Mouse (Mus musculus) MN1 (cell line): ENCODE data around the gene Gpank1.

Experiments
- DNase-seq: peaks from one replicate; pipeline ENCODE4 v3.0.0-alpha.2; 2016; ENCODE audit warnings: low spot score

Gene Gpank1

GRCm38 (mm10) chr17:35131500-35132173, 10.4 kb downstream of the Gpank1 start, which contains the start of gene Apom:
Apom (minus strand) TSS chr17:35132050.
- DNase-seq = no peak

DNA sequence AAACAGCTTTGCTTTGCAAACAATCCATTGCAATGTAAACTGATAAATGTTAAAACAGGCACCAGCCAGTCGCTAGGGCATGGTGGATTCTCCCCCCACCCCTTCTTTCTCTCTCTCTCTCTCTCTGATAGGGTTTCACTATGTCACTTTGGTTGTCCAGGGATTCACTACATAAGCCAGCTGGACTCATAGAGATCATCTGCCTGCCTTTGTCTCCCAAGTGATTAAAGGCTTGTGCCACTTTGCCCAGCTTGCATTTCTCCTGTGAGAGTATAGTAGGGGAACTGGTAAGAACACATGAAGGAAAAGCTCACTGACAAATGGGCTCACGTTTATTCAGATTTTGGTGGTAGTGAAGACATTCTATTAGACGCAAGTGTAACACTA, 10.9 kb downstream of the Gpank1 start:
- no peak for DNase-seq

DNA sequence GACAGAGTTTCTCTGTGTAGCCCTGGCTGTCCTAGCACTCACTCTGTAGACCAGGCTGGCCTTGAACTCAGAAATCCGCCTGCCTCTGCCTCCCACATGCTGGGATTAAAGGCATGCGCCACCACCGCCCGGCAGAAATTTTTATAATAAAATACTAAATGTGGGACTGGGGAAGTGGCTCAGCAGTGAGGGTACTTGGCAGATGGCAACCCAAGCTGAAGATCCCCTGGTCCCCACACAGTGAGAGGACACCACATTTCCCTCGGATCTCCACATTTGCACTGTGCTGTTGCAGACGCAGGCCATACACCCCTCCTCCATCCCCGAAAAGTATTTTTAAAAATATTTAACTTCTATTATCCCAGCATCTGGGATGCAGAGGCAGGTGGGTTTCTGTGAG, 12.3 kb downstream of the Gpank1 start:
- no peak for DNase-seq

- peak; percentile 96 for DNase-seq
Measured at GRCm38 (mm10) chr17:35134801-35135590, 13.7 kb downstream of the Gpank1 start, which contains the start of gene Bag6. Bag6 (plus strand) TSS chr17:35135178.

GRCm38 (mm10) chr17:35135591-35136320, 14.5 kb downstream of the Gpank1 start:
- peak; percentile 92 for DNase-seq

DNA sequence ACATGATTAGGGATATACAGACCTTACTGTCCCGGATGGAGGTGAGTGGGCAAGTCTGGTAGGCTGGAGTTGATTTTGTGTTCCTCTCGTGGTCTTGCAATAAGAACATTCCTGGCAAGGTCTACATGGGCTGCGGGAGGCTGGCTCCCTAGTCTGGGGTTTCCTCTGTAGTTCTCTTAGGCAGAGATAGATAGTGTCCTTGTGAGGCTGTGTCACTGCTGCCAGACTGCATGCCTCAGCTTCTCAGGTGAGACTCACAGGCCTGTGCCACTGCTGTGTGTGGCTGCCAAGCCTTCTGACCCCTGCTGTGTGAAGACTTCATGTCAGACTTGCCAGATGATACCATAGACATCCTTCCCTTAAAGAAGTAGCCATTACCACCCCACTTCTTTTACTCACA, 18.0 kb downstream of the Gpank1 start:
- no peak for DNase-seq

DNA sequence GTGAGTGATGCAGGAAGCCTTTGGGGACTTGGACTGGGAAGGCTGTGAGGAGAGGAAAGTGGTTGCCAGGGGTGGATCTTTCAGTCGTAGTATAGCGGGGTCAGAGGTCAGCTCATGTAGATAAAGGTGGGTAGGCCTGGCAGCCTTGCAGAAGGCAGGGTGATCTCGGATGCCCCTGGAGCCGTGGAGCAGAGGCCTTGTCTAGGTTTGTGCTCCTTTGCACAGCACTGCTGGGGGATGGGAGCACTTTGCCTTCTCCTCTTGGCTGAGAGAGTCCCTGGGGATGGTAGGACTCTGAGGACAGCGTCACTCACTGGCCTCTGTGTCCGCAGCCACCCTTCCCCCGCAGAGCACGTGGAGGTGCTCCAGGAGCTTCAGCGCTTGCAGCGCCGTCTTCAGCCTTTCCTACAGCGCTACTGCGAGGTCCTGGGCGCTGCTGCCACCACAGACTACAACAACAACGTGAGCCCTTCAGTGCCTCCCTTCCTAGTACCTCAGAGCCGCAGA, 19.3 kb downstream of the Gpank1 start:
- peak; percentile 58 for DNase-seq

- no peak for DNase-seq
Measured at GRCm38 (mm10) chr17:35141971-35142370, 20.7 kb downstream of the Gpank1 start.

- no peak for DNase-seq
Measured at GRCm38 (mm10) chr17:35146139-35146538, 24.9 kb downstream of the Gpank1 start.

DNA sequence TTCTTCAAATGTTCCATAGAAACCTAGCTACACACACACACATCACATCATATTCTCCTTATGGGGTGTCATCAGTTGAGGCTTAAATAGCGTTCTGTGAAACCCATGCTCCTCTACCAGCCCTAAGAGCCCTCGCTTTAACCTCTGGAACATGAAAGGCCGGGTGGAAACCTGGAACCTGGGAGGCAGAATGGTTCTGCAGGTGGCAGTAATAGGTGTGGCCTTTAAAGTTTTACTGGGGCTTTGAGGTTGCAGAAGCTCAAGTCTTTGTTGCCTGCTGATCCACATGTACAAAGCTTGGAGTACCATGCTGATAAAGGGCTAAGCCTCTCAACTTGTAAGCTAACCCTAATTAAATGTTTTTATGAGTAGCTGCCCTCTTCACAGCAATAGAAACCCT, 26.1 kb downstream of the Gpank1 start:
- no peak for DNase-seq

DNA sequence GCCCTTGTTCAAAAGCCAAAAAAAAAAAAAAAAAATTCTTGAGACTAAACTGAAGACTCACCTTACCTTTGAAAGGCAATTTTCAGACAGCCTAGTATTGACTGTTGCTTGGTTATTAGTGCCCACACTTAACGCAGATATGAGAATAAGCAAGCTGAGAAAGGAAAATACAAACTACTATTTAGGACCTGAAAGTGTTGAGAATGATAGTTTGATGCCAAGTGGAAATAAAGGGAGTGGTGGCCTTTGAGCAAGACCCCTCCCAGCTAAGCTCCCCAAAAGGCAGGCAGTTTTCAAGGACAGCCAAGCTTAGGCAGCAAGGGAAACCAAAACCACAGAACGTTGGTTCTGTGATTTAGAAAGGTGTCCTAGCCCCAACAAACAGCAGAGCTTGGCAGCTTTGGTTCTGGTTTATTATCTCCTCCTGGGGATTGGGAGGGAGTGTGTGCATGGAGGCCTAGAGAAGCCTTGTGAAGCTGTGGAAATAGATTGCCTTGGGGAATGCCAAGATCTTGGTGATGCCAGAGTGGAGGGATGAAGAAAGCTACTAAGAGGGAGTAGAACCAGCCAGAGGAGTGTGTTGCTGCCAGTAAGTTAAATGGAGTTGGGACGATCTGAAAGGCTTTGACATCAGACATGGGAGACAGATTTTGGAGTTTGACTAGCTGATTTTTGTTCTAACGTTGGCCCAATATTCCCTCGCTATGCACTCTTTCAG, 26.8 kb downstream of the Gpank1 start:
- DNase-seq = no peak

GRCm38 (mm10) chr17:35152121-35152520, 30.9 kb downstream of the Gpank1 start:
- DNase-seq = no peak

GRCm38 (mm10) chr17:35153077-35153476, 31.8 kb downstream of the Gpank1 start:
- DNase-seq = no peak

DNA sequence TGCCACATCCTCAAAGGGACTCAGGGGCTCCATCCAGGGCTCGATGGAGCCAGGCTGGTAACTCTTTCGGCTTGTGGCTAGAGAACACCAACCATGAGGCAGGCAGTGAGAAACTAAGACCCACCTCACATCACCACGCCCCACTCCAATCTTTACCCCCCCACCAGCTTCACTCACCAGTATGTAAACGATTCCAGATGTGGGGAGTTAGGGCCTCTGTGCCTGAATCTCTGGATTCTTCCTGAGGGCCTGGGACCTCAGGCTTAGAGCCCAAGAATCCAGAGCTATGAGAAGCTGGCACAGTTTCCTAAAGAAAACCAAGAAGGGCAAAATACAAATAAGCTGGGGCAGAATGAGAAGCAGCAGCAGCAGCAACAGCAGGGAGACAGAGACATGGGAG, 32.7 kb downstream of the Gpank1 start:
- DNase-seq = no peak

GRCm38 (mm10) chr17:35154616-35155015, 33.4 kb downstream of the Gpank1 start:
- no peak for DNase-seq

DNA sequence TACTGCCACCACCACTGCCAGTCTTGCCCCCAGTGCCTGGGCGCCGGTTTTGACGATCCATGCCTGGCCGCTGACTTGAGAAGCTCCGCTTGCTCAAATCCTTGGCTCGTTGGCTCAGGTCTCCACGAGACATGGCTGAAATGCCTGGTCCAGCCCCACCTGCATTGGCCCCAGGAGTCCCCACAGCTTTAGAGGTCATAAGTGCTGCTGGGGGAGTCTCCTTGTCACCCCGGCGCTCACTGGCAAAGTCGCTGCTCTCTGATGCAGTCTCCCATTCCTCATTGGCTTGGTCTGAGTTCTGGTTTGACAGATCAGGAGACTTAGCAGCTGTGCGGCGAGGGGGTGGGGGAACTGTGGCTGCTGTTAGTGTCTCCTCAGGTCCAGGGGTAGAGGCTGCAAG, 34.2 kb downstream of the Gpank1 start:
- DNase-seq = no peak

DNA sequence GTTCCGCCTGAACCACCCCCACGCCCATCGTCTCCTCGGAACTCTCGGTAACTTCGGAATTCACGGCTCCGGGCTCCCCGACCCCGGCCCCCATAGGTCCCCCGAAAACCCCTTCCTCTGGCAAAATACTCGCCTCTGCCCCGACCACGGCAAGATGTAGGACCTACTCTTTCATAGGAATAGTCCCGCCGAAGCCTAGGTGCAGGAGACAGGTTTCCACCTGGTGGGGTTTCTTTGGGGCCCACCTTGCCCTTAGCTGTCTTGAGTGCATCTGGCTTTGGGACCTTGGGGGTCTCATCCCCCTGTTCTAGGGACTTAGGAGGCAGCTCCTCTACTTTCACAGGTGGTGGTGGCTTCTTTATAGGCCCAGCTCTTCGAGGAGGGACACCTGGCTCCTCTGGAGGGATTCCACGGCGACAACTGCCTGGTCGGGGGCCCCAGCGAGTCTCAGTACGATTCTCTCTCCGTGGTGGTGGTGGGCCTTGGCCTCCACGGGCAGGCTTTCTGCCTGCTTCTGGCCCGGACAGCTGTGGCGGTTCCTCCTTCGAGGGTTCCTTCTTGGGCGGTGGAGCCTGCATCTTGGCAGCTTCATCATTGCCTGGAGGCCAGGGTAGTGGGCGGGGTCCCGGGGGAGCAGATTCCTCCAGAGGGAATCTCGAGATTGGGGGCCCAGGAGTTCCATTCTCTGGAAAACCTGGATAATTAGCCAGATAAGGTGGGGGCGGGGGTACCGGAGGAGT, 35.4 kb downstream of the Gpank1 start:
- DNase-seq = no peak

GRCm38 (mm10) chr17:35157254-35157653, 36.0 kb downstream of the Gpank1 start:
- DNase-seq = no peak

DNA sequence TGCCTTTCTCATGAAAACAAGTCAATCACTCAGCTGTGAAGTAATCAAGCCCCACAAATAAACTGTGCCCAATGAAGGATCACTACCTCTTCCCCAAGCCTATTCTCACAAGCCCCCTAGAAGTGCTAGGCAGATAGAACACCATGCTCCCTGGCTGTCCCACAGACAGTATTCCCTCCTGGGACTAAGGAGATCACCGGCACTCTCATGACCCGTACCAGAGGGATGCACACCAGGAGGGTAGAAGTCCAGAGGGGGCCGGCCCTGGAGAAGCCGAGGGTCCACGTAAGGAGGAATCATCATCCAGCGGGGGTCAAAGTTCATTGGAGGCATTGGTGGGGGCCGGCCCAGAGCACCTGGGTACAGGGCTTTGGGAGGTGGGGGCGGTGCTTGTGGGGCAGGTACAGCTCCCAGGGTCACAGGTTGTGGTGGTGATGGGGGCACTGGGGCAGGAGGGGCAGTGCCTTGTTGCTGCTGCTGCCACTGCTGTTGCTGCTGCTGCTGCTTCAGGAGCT, 36.5 kb downstream of the Gpank1 start:
- DNase-seq = no peak

DNA sequence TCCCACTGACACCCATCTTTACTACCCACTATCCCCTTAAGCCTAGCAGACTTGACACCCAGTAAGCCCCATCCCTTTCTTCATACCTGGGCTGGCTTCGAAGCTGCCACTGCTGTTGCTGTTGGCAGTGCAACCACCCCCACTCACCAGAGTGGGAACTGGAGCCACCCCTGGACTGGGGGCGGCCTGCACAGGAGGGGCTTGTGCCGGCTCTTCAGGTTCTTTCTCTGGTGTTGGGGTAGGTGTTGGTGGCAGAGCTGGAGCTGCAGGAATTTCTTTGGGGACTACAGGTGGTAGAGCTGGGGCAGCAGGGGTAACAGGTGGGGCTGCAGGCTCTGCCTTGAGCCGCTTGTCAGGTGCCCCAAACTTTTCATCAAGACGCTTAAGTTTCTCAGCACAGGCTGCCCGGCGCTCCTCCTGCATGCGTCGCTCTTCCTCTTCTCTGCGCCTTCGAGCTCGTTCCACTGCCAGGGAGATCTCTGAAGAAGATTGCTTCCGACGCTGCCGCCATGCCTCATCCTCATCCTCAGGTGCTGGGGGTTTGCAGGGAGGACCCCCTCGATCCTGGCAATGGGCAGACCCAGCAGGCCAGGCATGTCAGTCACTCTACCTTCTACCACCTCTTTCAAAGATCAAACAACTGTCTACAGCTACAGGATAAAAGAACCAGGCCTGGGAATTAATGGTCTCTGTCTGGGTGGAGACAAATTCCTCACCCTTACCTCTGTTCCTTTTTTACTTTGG, 37.8 kb downstream of the Gpank1 start:
- DNase-seq = no peak
